Mouse (Mus musculus): ENCODE measurements around the gene Aldh5a1.

The Aldh5a1 gene

DNA sequence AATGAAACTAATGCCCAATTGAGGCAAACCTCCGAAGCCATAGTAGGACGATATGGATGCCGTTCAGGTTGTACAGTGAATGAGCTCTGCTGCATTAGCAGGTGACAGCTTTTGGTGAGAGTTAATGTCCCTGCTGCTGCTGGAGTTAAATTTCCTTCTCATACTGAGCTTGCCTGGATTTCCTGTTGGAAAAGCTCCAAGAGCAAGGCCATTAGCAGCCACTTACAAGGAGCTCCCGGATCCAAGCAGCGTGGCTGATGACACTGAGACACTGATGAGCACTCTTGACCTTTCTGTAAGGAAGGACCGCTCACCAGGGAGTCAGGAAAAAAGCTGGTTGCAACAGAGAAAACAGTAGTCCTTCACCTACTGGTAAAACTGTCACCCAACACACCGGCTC lies 75.4 kb downstream of the Aldh5a1 start:
- no peak for DNase-seq

DNA sequence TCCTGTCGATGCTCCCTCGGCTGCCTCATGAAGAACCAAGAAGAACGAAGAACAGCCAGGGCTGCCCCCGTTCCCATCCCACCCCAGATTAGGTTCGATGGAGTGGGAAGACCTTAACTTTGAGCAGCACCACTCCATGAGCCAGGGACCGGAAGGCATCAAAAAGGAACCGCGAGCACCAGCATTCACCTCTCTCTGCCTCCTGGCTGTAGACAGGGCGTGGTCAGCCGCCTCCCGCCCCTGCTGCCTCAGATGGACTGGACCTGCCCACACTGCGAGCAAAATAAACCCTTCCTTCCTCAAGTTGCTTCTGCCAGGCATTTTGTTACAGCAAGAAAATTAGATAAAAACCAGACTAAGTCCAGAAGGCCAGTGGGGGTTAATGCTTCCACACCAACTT lies 76.4 kb downstream of the Aldh5a1 start:
- DNase-seq, result no peak

DNA sequence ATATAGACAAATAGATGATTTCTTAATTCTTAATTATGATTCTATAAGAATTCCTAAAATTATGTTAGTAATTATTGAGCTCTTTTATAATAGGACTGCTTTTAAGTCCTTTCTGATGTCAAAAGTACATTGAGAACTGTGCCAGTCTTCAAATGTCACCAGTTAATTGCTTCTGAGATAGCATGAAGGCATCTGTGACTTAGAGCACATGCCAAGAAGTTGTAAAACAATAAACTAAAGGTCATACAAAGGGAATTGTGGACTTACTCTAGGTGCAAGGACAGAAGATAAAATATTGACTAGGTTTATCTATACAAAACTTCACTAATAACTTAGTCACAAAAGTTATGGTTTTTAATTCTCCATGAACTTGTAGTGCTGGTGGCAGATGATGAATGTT lies 78.3 kb downstream of the Aldh5a1 start:
- DNase-seq, result no peak
